Mouse (Mus musculus) myocyte (in vitro differentiated cells): ENCODE data around the gene Pard6b. TPM values are rescaled to one million over a fixed set of nuclear protein-coding genes. Genes with fewer than 3 reads are reported as not detected.

ENCODE experiments used
- H3K27me3 ChIP-seq: one replicate; pipeline ENCODE4 v1.6.1; 2011; ENCODE audit not compliant: control insufficient read depth, insufficient read depth, insufficient read length
- H3K36me3 ChIP-seq: one replicate; pipeline ENCODE4 v1.6.1; 2011; ENCODE audit not compliant: control insufficient read depth, insufficient read depth
- H3K4me2 ChIP-seq: one replicate; pipeline ENCODE4 v1.6.1; 2011; ENCODE audit warnings: low read depth, control low read depth
- H3K4me3 ChIP-seq: one replicate; pipeline ENCODE4 v1.5.1; 2011; ENCODE audit warnings: mild to moderate bottlenecking, control low read depth, moderate library complexity
- H3K79me2 ChIP-seq: one replicate; pipeline ENCODE4 v1.6.1; 2011; ENCODE audit not compliant: control insufficient read depth, insufficient read depth
- H3ac ChIP-seq: one replicate; pipeline ENCODE4 v1.6.1; 2011; ENCODE audit not compliant: control insufficient read depth, insufficient read length
- CEBPB ChIP-seq: IDR thresholded peaks from 2 replicates; pipeline ENCODE4 v1.6.1; 2011; ENCODE audit warnings: mild to moderate bottlenecking, moderate library complexity; ENCODE audit not compliant: poor library complexity, insufficient read depth, severe bottlenecking
- E2F4 ChIP-seq: IDR thresholded peaks from one replicate; pipeline ENCODE4 v1.6.1; 2011; ENCODE audit warnings: mild to moderate bottlenecking, control low read depth, moderate library complexity; ENCODE audit not compliant: insufficient read depth
- MAX ChIP-seq: IDR thresholded peaks from one replicate; pipeline ENCODE4 v1.6.1; 2011; ENCODE audit warnings: low read depth, mild to moderate bottlenecking, control low read depth
- MYOD1 ChIP-seq, 3 experiments: IDR thresholded peaks; one replicate each; pipeline ENCODE4 v1.6.1; 2011; ENCODE audit warnings: control low read depth in 2 of 3, low read depth in 2 of 3, mild to moderate bottlenecking in 2 of 3, moderate library complexity in 1 of 3; ENCODE audit not compliant: insufficient read length in 2 of 3, control insufficient read depth in 1 of 3
- MYOG ChIP-seq, 3 experiments: IDR thresholded peaks; one replicate each; pipeline ENCODE4 v1.6.1; 2011; ENCODE audit warnings: control low read depth in 2 of 3, low read depth in 2 of 3, mild to moderate bottlenecking in 2 of 3; ENCODE audit not compliant: insufficient read length in 2 of 3, control insufficient read depth in 1 of 3, insufficient read depth in 1 of 3
- POLR2A ChIP-seq: IDR thresholded peaks from one replicate; pipeline ENCODE4 v1.6.1; 2011; ENCODE audit warnings: low read depth, mild to moderate bottlenecking, control low read depth, moderate library complexity; ENCODE audit not compliant: insufficient read length
- POLR2AphosphoS2 ChIP-seq: IDR thresholded peaks from one replicate; pipeline ENCODE4 v1.6.1; 2011; ENCODE audit warnings: low read depth, control low read depth; ENCODE audit not compliant: insufficient read length
- REST ChIP-seq: IDR thresholded peaks from one replicate; pipeline ENCODE4 v1.6.1; 2011; ENCODE audit warnings: mild to moderate bottlenecking, control low read depth, moderate library complexity; ENCODE audit not compliant: insufficient read depth, insufficient read length
- SRF ChIP-seq: IDR thresholded peaks from one replicate; pipeline ENCODE4 v1.6.1; 2011; ENCODE audit warnings: low read depth; ENCODE audit not compliant: control insufficient read depth, insufficient read length
- TCF12 ChIP-seq: IDR thresholded peaks from one replicate; pipeline ENCODE4 v1.6.1; 2011; ENCODE audit warnings: mild to moderate bottlenecking, control low read depth; ENCODE audit not compliant: poor library complexity, insufficient read depth, severe bottlenecking
- TCF3 ChIP-seq: IDR thresholded peaks from one replicate; pipeline ENCODE4 v1.6.1; 2011; ENCODE audit warnings: low read depth, control low read depth; ENCODE audit not compliant: insufficient read length
- USF1 ChIP-seq: IDR thresholded peaks from one replicate; pipeline ENCODE4 v1.6.1; 2011; ENCODE audit warnings: low read depth, mild to moderate bottlenecking, control low read depth, moderate library complexity
- polyA plus RNA-seq: library from polyadenylated mRNA; unstranded; fragments of >200 nt; fragmentation: generic; extraction: Trizol; gene quantifications from one replicate; pipeline ENCODE4 v1.2.1, GENCODE M21; 2012; ENCODE audit warnings: missing spikeins

Pard6b gene
- polyA plus RNA-seq, 1 experiment = 0.11 TPM

DNA sequence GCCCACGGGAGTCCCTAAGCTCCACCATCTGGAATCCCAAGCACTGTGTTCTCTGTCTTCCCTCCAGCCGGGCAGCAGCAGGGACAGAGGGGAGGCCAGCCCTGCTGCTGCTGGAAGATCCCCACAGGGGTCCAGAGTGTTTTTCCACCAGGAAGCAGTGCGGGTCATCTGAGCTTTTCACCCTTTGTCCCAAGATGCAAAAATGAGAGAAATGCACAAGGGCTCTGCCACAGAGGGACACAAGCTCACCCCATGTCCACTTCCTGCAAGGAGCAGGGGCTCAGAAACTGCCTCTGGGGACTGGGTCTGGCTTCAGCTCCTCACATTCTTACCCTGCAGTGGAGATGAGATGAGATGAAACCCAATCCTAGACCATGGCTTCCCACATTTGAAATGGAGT, 40.1 kb upstream of the Pard6b start:
- H3K4me3 ChIP-seq = no peak overlapping the region
- H3K27me3 ChIP-seq = peaks cover 38% of the 10 kb centered on the region
- H3K79me2 ChIP-seq = no peaks in the 10 kb centered on the region
- TF ChIP-seq SRF (no peak), MYOG (IDR thresholded peaks at IDR 0.05; ENCODE audit: control insufficient read depth in 1 of 3, insufficient read depth in 1 of 3, insufficient read length in 2 of 3, low read depth in 2 of 3) (no peak), E2F4 (no peak), POLR2A (no peak), POLR2AphosphoS2 (no peak), MYOD1 (IDR thresholded peaks at IDR 0.05; ENCODE audit: control insufficient read depth in 1 of 3, insufficient read length in 2 of 3, low read depth in 2 of 3) (no peak), REST (no peak), USF1 (no peak), TCF12 (no peak), MAX (no peak), TCF3 (no peak), CEBPB (no peak)
- no peaks in the 10 kb centered on the region for H3K36me3 ChIP-seq
- H3K4me2 ChIP-seq = no peak overlapping the region
- H3ac ChIP-seq = no peak overlapping the region

GRCm38 (mm10) chr2:168042019-168042418, 38.8 kb upstream of the Pard6b start:
- Histone ChIP-seq H3K36me3 (no peaks in the 10 kb centered on the region), H3K79me2 (no peaks in the 10 kb centered on the region), H3K4me2 (no peak overlapping the region), H3K27me3 (peaks cover 40% of the 10 kb centered on the region), H3ac (no peak overlapping the region), H3K4me3 (no peak overlapping the region)
- no peak for TF ChIP-seq SRF

DNA sequence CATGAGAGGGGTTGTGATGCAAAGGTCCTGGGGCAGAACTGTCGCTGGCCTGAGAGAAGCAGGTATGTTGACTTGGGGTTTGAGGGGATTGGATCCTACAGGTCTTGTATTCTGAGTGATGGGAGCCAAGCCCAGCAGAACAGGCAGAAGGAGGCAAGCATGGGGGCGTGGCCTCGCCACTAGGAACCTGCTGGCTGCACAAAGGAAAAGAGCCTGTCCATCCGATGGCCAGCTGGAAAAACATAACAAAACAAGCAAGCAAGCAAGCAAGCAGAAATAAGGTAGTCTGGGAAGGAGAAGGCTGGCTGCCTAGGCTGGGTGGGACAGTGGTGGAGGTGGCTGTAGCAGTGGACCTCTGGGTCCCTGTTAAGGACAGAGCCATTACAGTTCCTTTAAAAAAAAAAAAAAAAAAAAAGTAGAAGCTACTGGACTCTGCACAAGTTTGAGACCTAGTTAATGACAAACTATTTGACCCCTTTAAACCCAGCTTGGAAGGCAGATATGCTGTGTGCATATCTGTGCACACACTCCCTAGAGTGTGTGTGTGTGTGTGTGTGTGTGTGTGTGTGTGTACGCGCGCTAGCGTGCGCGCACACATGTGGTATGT, 36.0 kb upstream of the Pard6b start:
- Histone ChIP-seq H3K4me2 (no peak overlapping the region), H3K27me3 (peaks cover 54% of the 10 kb centered on the region), H3K79me2 (no peaks in the 10 kb centered on the region), H3ac (no peak overlapping the region), H3K4me3 (no peak overlapping the region), H3K36me3 (no peaks in the 10 kb centered on the region)
- TF ChIP-seq USF1 (no peak), TCF3 (no peak), MYOD1 (IDR thresholded peaks at IDR 0.05; ENCODE audit: control insufficient read depth in 1 of 3, insufficient read length in 2 of 3, low read depth in 2 of 3) (no peak), SRF (no peak), MYOG (IDR thresholded peaks at IDR 0.05; ENCODE audit: control insufficient read depth in 1 of 3, insufficient read depth in 1 of 3, insufficient read length in 2 of 3, low read depth in 2 of 3) (no peak), REST (no peak), POLR2AphosphoS2 (no peak), TCF12 (no peak), CEBPB (no peak), E2F4 (no peak), POLR2A (no peak), MAX (no peak)

- Histone ChIP-seq H3ac (no peak overlapping the region), H3K4me2 (no peak overlapping the region), H3K27me3 (peaks cover 60% of the 10 kb centered on the region), H3K79me2 (no peaks in the 10 kb centered on the region), H3K36me3 (no peaks in the 10 kb centered on the region), H3K4me3 (no peak overlapping the region)
- TF ChIP-seq POLR2A (no peak), POLR2AphosphoS2 (no peak), MAX (no peak), USF1 (no peak), CEBPB (no peak), TCF3 (no peak), TCF12 (no peak), E2F4 (no peak), MYOD1 (IDR thresholded peaks at IDR 0.05; ENCODE audit: control insufficient read depth in 1 of 3, insufficient read length in 2 of 3, low read depth in 2 of 3) (no peak), MYOG (IDR thresholded peaks at IDR 0.05; ENCODE audit: control insufficient read depth in 1 of 3, insufficient read depth in 1 of 3, insufficient read length in 2 of 3, low read depth in 2 of 3) (no peak), REST (no peak), SRF (no peak)
Observed at GRCm38 (mm10) chr2:168045357-168045756, 35.4 kb upstream of the Pard6b start.

GRCm38 (mm10) chr2:168045771-168046170, 35.0 kb upstream of the Pard6b start:
- Histone ChIP-seq H3ac (no peak overlapping the region), H3K36me3 (no peaks in the 10 kb centered on the region), H3K4me2 (no peak overlapping the region), H3K27me3 (peaks cover 60% of the 10 kb centered on the region), H3K4me3 (no peak overlapping the region), H3K79me2 (no peaks in the 10 kb centered on the region)
- TF ChIP-seq SRF (no peak), POLR2AphosphoS2 (no peak), MYOD1 (IDR thresholded peaks at IDR 0.05; ENCODE audit: control insufficient read depth in 1 of 3, insufficient read length in 2 of 3, low read depth in 2 of 3) (no peak), REST (no peak), TCF3 (no peak), E2F4 (no peak), CEBPB (no peak), TCF12 (no peak), POLR2A (no peak), USF1 (no peak)
